Mouse (Mus musculus) forebrain, embryonic 16.5 days (tissue): Measurements from ENCODE around the gene Dapk1. TPM values are rescaled to one million over a fixed set of nuclear protein-coding genes. Genes with fewer than 3 reads are reported as not detected.

Source experiments
- ATAC-seq: fragments of 200-750 bp; cut with Nextera tagmentation; 2 replicates; pipeline ENCODE4 v1.8.0; 2017; ENCODE audit warnings: mild to moderate bottlenecking, moderate library complexity
- H3K27ac ChIP-seq: fragments of 300-500 bp; sonication (generic); 2 replicates; pipeline ENCODE4 v1.5.1; 2014; ENCODE audit warnings: low read length, control low read depth
- H3K27me3 ChIP-seq: fragments of 300-500 bp; sonication (generic); replicated peaks from 2 replicates; pipeline ENCODE4 v1.6.1; 2014; ENCODE audit warnings: low read length; ENCODE audit not compliant: control insufficient read depth, insufficient read depth
- H3K36me3 ChIP-seq: fragments of 300-500 bp; sonication (generic); 2 replicates; pipeline ENCODE4 v1.6.1; 2014; ENCODE audit not compliant: control insufficient read depth, insufficient read depth
- H3K4me1 ChIP-seq: fragments of 300-500 bp; sonication (generic); replicated peaks from 2 replicates; pipeline ENCODE4 v1.6.1; 2014; ENCODE audit warnings: low read length; ENCODE audit not compliant: control insufficient read depth, insufficient read depth
- H3K4me2 ChIP-seq: fragments of 300-500 bp; sonication (generic); 2 replicates; pipeline ENCODE4 v1.6.1; 2014; ENCODE audit warnings: mild to moderate bottlenecking, low read length, control low read depth
- H3K4me3 ChIP-seq: fragments of 300-500 bp; sonication (generic); replicated peaks from 2 replicates; pipeline ENCODE4 v1.5.1; 2014; ENCODE audit warnings: mild to moderate bottlenecking, low read length, control low read depth
- H3K9ac ChIP-seq: fragments of 300-500 bp; sonication (generic); replicated peaks from 2 replicates; pipeline ENCODE4 v1.6.1; 2014; ENCODE audit warnings: low read depth, low read length, control low read depth
- H3K9me3 ChIP-seq: fragments of 300-500 bp; sonication (generic); 2 replicates; pipeline ENCODE4 v1.6.1; 2016; ENCODE audit warnings: low read length; ENCODE audit not compliant: control insufficient read depth
- WGBS: fragments of 180-500 bp; shearing (Covaris S2); extraction: QIAGEN DNeasy Blood & Tissue Kit; methylation state at CpG from one replicate; pipeline ENCODE4 v1.1.7; 2014; 5-methylcytosine and 5-hydroxymethylcytosine counted together
- polyA plus RNA-seq: library from polyadenylated mRNA; unstranded; fragments of >200 nt; fragmentation: Nextera tagmentation; extraction: Ambion mirVana; gene quantifications from 2 replicates; pipeline ENCODE4 v1.2.1, GENCODE M21; 2015

The Dapk1 gene
- polyA plus RNA-seq, 1 experiment from 2014 or later: 59.8 TPM

- Histone ChIP-seq H3K9me3 (no peaks in the 10 kb centered on the region), H3K36me3 (peaks cover 20% of the 10 kb centered on the region), H3K4me3 (no peak overlapping the region), H3K4me2 (no peak overlapping the region), H3K27me3 (no peaks in the 10 kb centered on the region), H3K4me1 (peaks cover 13% of the 10 kb centered on the region), H3K27ac (no peak overlapping the region), H3K9ac (no peak overlapping the region)
- WGBS: 96% methylated on average over 3 of the region's 3 CpGs
- ATAC-seq: no peak
These were observed 143.0 kb downstream of the Dapk1 start for GRCm38 (mm10) chr13:60744736-60745135.

GRCm38 (mm10) chr13:60745358-60745757 lies 143.6 kb downstream of the Dapk1 start:
- no peaks in the 10 kb centered on the region for H3K27me3 ChIP-seq
- H3K4me3 ChIP-seq: no peak overlapping the region
- ATAC-seq: no peak
- 89% methylated on average over 12 of the region's 12 CpGs for WGBS
- H3K36me3 ChIP-seq: peaks cover 20% of the 10 kb centered on the region
- H3K4me1 ChIP-seq: peaks cover 13% of the 10 kb centered on the region
- H3K9me3 ChIP-seq: no peaks in the 10 kb centered on the region
- H3K9ac ChIP-seq: no peak overlapping the region
- no peak overlapping the region for H3K4me2 ChIP-seq
- H3K27ac ChIP-seq: no peak overlapping the region

- 33% methylated on average over 1 of the region's 1 CpGs for WGBS
- Histone ChIP-seq H3K4me1 (peaks cover 13% of the 10 kb centered on the region), H3K9me3 (no peaks in the 10 kb centered on the region), H3K4me3 (no peak overlapping the region), H3K27me3 (no peaks in the 10 kb centered on the region), H3K36me3 (peaks cover 28% of the 10 kb centered on the region), H3K9ac (no peak overlapping the region), H3K27ac (no peak overlapping the region), H3K4me2 (no peak overlapping the region)
- no peak for ATAC-seq
These were observed 144.5 kb downstream of the Dapk1 start for GRCm38 (mm10) chr13:60746271-60746670.

GRCm38 (mm10) chr13:60747201-60747600 lies 145.5 kb downstream of the Dapk1 start:
- Histone ChIP-seq H3K4me2 (no peak overlapping the region), H3K27ac (no peak overlapping the region), H3K9ac (no peak overlapping the region), H3K9me3 (no peaks in the 10 kb centered on the region), H3K36me3 (peaks cover 34% of the 10 kb centered on the region), H3K4me3 (no peak overlapping the region), H3K27me3 (no peaks in the 10 kb centered on the region), H3K4me1 (peaks cover 13% of the 10 kb centered on the region)
- 91% methylated on average over 1 of the region's 1 CpGs for WGBS
- ATAC-seq: no peak

- Histone ChIP-seq H3K9me3 (no peaks in the 10 kb centered on the region), H3K4me3 (no peak overlapping the region), H3K4me2 (no peak overlapping the region), H3K27me3 (no peaks in the 10 kb centered on the region), H3K36me3 (peaks cover 47% of the 10 kb centered on the region), H3K4me1 (peaks cover 6% of the 10 kb centered on the region), H3K27ac (no peak overlapping the region), H3K9ac (no peak overlapping the region)
- ATAC-seq: no peak
- WGBS: 90% methylated on average over 2 of the region's 2 CpGs
These were observed 146.8 kb downstream of the Dapk1 start for GRCm38 (mm10) chr13:60748556-60748955.

- Histone ChIP-seq H3K9me3 (no peaks in the 10 kb centered on the region), H3K4me3 (no peak overlapping the region), H3K4me1 (no peaks in the 10 kb centered on the region), H3K4me2 (no peak overlapping the region), H3K9ac (no peak overlapping the region), H3K27me3 (no peaks in the 10 kb centered on the region), H3K36me3 (peaks cover 58% of the 10 kb centered on the region), H3K27ac (no peak overlapping the region)
- no peak for ATAC-seq
- WGBS: 94% methylated on average over 7 of the region's 7 CpGs
These were observed 149.2 kb downstream of the Dapk1 start for GRCm38 (mm10) chr13:60750930-60751329.

- H3K4me3 ChIP-seq: no peak overlapping the region
- no peak overlapping the region for H3K27ac ChIP-seq
- no peak overlapping the region for H3K9ac ChIP-seq
- peaks cover 61% of the 10 kb centered on the region for H3K36me3 ChIP-seq
- 93% methylated on average over 6 of the region's 6 CpGs for WGBS
- no peak for ATAC-seq
- no peak overlapping the region for H3K4me2 ChIP-seq
- H3K27me3 ChIP-seq: no peaks in the 10 kb centered on the region
- H3K4me1 ChIP-seq: no peaks in the 10 kb centered on the region
- H3K9me3 ChIP-seq: no peaks in the 10 kb centered on the region
These were observed 151.5 kb downstream of the Dapk1 start for GRCm38 (mm10) chr13:60753216-60753615.

- Histone ChIP-seq H3K4me2 (no peak overlapping the region), H3K4me3 (no peak overlapping the region), H3K4me1 (no peaks in the 10 kb centered on the region), H3K36me3 (peaks cover 54% of the 10 kb centered on the region), H3K27ac (no peak overlapping the region), H3K9me3 (no peaks in the 10 kb centered on the region), H3K27me3 (no peaks in the 10 kb centered on the region), H3K9ac (no peak overlapping the region)
- ATAC-seq: no peak
- WGBS: 86% methylated on average over 2 of the region's 2 CpGs
These were observed 153.5 kb downstream of the Dapk1 start for GRCm38 (mm10) chr13:60755251-60755650.

- H3K9me3 ChIP-seq: no peaks in the 10 kb centered on the region
- no peak for ATAC-seq
- H3K4me3 ChIP-seq: no peak overlapping the region
- no peak overlapping the region for H3K27ac ChIP-seq
- no peak overlapping the region for H3K4me2 ChIP-seq
- WGBS: 88% methylated on average over 13 of the region's 13 CpGs
- no peaks in the 10 kb centered on the region for H3K27me3 ChIP-seq
- H3K4me1 ChIP-seq: no peaks in the 10 kb centered on the region
- H3K9ac ChIP-seq: no peak overlapping the region
- peaks cover 49% of the 10 kb centered on the region for H3K36me3 ChIP-seq
These were observed 155.5 kb downstream of the Dapk1 start for GRCm38 (mm10) chr13:60757292-60757691.

GRCm38 (mm10) chr13:60759136-60759535 lies 157.4 kb downstream of the Dapk1 start:
- Histone ChIP-seq H3K4me1 (no peaks in the 10 kb centered on the region), H3K9me3 (no peaks in the 10 kb centered on the region), H3K27ac (no peak overlapping the region), H3K9ac (no peak overlapping the region), H3K27me3 (no peaks in the 10 kb centered on the region), H3K4me2 (no peak overlapping the region), H3K4me3 (no peak overlapping the region), H3K36me3 (peaks cover 33% of the 10 kb centered on the region)
- WGBS: 32% methylated on average over 6 of the region's 6 CpGs
- no peak for ATAC-seq
